Mouse (Mus musculus): ENCODE data around the gene Rgs1.

Rgs1 gene

GRCm38 (mm10) chr1:144197684-144198083, 51.4 kb downstream of the Rgs1 start:
- DNase-seq: peak; percentile 25 to 59

Measured in kidney, postnatal 36 days (tissue).